Mouse (Mus musculus) brain, embryonic 14.5 days (tissue): Measurements from ENCODE around the gene Med27.

Experiments used
- CTCF ChIP-seq: fragments of 200-500 bp; IDR thresholded peaks from 2 replicates; pipeline ENCODE4 v1.5.1; 2012; ENCODE audit warnings: inconsistent platforms, mild to moderate bottlenecking, moderate library complexity, borderline replicate concordance; ENCODE audit not compliant: insufficient read depth, insufficient read length; ENCODE audit errors: extremely low read depth
- POLR2A ChIP-seq: fragments of 200-500 bp; IDR thresholded peaks from 2 replicates; pipeline ENCODE4 v1.6.1; 2012; ENCODE audit warnings: mild to moderate bottlenecking, inconsistent platforms, borderline replicate concordance; ENCODE audit not compliant: poor library complexity, insufficient read depth, insufficient read length, severe bottlenecking; ENCODE audit errors: extremely low read depth

DNA sequence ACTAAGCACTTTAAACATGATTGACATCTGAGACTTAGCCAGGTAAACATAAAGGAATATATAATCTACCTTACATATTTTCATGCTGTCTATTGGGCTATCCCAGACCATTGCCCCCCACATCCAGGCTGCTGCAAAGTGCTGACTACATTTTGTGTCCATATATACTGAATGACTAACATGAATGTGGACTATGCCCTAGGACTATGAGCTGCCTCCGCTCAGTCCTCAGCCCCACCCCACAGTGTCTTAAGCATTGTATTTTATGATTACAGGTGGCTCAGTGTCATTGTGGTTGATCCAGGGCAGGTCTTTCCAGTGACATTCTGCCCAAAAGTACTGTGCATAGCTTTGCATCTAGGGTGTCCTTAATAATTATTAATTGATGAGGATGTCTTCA, 8.2 kb upstream of the Med27 start:
- TF ChIP-seq CTCF, result no peak
- no peak for TF ChIP-seq POLR2A
